Mouse (Mus musculus) liver, embryonic 11.5 days (tissue): ENCODE data around the gene Pex19. TPM values are rescaled to one million over a fixed set of nuclear protein-coding genes. Genes with fewer than 3 reads are reported as not detected.
A peak's percentile ranks its signal among the peaks of the same experiment; 100 is the strongest.

Source experiments
- ATAC-seq: fragments of 200-750 bp; cut with Nextera tagmentation; replicated peaks from 2 replicates; pipeline ENCODE4 v1.8.0; 2017; ENCODE audit warnings: moderate number of reproducible peaks, mild to moderate bottlenecking, moderate TSS enrichment, moderate library complexity; ENCODE audit not compliant: low FRiP score
- DNase-seq: peaks from one replicate; pipeline ENCODE4 v3.0.0-alpha.2; 2017; ENCODE audit warnings: low spot score
- H3K27ac ChIP-seq: fragments of 300-500 bp; sonication (generic); 2 replicates; pipeline ENCODE4 v1.5.1; 2014; ENCODE audit warnings: mild to moderate bottlenecking, low read depth, low read length, control low read depth
- H3K27me3 ChIP-seq: fragments of 300-500 bp; sonication (generic); replicated peaks from 2 replicates; pipeline ENCODE4 v1.6.1; 2014; ENCODE audit warnings: low read length, mixed read lengths; ENCODE audit not compliant: control insufficient read depth, insufficient read depth
- H3K36me3 ChIP-seq: fragments of 300-500 bp; sonication (generic); 2 replicates; pipeline ENCODE4 v1.6.1; 2014; ENCODE audit warnings: mild to moderate bottlenecking, low read length, moderate library complexity, mixed read lengths; ENCODE audit not compliant: control insufficient read depth, insufficient read depth
- H3K4me1 ChIP-seq: fragments of 300-500 bp; sonication (generic); replicated peaks from 2 replicates; pipeline ENCODE4 v1.6.1; 2014; ENCODE audit warnings: low read length, mixed read lengths; ENCODE audit not compliant: control insufficient read depth, insufficient read depth
- H3K4me2 ChIP-seq: fragments of 300-500 bp; sonication (generic); 2 replicates; pipeline ENCODE4 v1.6.1; 2014; ENCODE audit warnings: mild to moderate bottlenecking, control low read depth, moderate library complexity
- H3K4me3 ChIP-seq: fragments of 300-500 bp; sonication (generic); 2 replicates; pipeline ENCODE4 v1.5.1; 2014; ENCODE audit warnings: low read depth, low read length, control low read depth
- H3K9ac ChIP-seq: fragments of 300-500 bp; sonication (generic); 2 replicates; pipeline ENCODE4 v1.6.1; 2014; ENCODE audit warnings: low read depth, low read length, control low read depth
- H3K9me3 ChIP-seq: fragments of 300-500 bp; sonication (generic); 2 replicates; pipeline ENCODE4 v1.6.1; 2016; ENCODE audit warnings: low read length, inconsistent platforms, mixed read lengths; ENCODE audit not compliant: control insufficient read depth
- WGBS: fragments of 180-500 bp; shearing (Covaris S2); extraction: QIAGEN DNeasy Blood & Tissue Kit; methylation state at CpG from one replicate; pipeline ENCODE4 v1.1.7; 2014; 5-methylcytosine and 5-hydroxymethylcytosine counted together
- polyA plus RNA-seq: library from polyadenylated mRNA; unstranded; fragments of >200 nt; fragmentation: Nextera tagmentation; extraction: Ambion mirVana; gene quantifications from 2 replicates; pipeline ENCODE4 v1.2.1, GENCODE M21; 2014

Pex19 gene
- polyA plus RNA-seq, 1 experiment from 2014 or later = 81.8 TPM

DNA sequence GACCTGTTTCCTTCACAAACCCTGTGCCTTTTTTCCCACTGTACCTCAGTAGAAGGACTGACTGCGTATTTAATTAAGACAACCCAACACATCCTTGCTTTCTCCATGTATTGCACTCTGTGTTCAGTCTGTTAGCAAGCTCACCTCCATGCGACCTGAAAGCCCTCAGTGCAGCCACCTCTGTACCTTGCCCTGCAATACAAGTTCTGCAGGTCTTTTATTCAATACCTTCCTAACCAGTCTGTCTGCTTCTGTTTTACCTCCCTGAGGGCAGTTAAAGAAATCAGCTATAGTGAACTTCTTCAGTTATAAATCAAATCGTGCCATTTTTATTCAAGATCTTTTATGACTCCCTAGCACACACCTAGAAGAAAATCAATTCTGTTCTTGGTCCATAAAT, 15.0 kb downstream of the Pex19 start:
- DNase-seq = no peak
- ATAC-seq = no peak
- 69% methylated on average over 3 of the region's 3 CpGs for WGBS
- no peaks in the 10 kb centered on the region for H3K9me3 ChIP-seq
- H3K4me3 ChIP-seq = no peak overlapping the region
- H3K4me2 ChIP-seq = no peak overlapping the region
- no peaks in the 10 kb centered on the region for H3K4me1 ChIP-seq
- H3K27me3 ChIP-seq = no peaks in the 10 kb centered on the region
- H3K9ac ChIP-seq = no peak overlapping the region
- no peaks in the 10 kb centered on the region for H3K36me3 ChIP-seq
- no peak overlapping the region for H3K27ac ChIP-seq

DNA sequence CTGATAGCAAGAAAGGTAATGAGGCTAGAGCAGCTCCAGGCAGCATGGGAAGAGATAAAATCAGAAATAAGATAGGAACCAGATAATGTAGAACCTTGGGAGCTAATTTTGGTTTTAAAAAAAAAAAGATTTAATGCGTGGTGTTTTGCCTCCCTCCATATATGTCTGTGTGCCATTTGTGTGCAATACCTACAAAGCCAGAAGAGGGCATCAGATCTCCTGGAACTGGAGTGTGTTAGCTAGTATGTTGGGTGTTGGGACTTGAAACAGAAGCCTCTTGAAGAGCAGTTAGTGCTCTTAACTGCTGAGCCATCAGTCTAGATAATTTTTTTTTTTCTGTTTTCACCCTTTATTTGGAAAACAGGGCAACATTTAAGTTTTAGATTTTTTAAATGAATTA, 17.0 kb downstream of the Pex19 start:
- ATAC-seq = 0 out of 2 replicates have a peak, but pooled peaks have one; percentile 35
- H3K9me3 ChIP-seq = no peaks in the 10 kb centered on the region
- H3K27me3 ChIP-seq = no peaks in the 10 kb centered on the region
- H3K27ac ChIP-seq = no peak overlapping the region
- H3K36me3 ChIP-seq = no peaks in the 10 kb centered on the region
- no peak for DNase-seq
- H3K4me2 ChIP-seq = no peak overlapping the region
- no peak overlapping the region for H3K4me3 ChIP-seq
- peaks cover 4% of the 10 kb centered on the region for H3K4me1 ChIP-seq
- H3K9ac ChIP-seq = no peak overlapping the region
- WGBS = 38% methylated on average over 1 of the region's 1 CpGs

DNA sequence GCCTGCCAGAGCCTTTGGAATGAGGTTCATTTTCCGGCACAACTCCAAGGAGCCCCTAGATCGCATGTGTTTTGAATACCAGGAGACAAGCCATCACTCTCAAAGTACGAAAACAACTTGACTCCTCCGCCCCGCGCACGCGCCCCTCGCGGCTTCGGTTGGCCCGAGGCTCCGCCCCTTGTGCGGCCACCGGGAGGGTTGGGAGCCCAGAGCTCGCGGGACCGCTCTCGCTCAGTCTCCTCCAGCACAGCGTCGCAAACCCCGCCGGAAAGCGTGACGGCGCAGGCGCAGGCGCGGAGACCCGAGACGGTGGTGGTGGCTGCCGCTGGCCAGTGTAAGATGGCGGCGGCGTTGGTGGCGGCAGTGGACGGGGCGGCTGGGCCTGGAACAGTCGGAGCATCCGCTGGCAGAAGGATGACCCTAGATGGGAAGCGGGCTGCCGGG, 21.3 kb downstream of the Pex19 start, which contains the start of gene Dcaf8:
Gene Dcaf8 (plus strand): TSS at position 250 of the 444 bp plus-strand sequence.
- Histone ChIP-seq H3K4me1 (peaks cover 4% of the 10 kb centered on the region), H3K27me3 (no peaks in the 10 kb centered on the region), H3K27ac (peak within 1 kb of the TSS; percentile 97), H3K9me3 (no peaks in the 10 kb centered on the region), H3K4me2 (peak within 1 kb of the TSS; percentile 87), H3K36me3 (peaks cover 14% of the 10 kb centered on the region), H3K4me3 (peak within 1 kb of the TSS; percentile 95), H3K9ac (peak within 1 kb of the TSS; percentile 100)
- ATAC-seq (peak; percentile 98), DNase-seq (peak; percentile 94)
- under 1% methylated on average over 42 of the region's 42 CpGs for WGBS

DNA sequence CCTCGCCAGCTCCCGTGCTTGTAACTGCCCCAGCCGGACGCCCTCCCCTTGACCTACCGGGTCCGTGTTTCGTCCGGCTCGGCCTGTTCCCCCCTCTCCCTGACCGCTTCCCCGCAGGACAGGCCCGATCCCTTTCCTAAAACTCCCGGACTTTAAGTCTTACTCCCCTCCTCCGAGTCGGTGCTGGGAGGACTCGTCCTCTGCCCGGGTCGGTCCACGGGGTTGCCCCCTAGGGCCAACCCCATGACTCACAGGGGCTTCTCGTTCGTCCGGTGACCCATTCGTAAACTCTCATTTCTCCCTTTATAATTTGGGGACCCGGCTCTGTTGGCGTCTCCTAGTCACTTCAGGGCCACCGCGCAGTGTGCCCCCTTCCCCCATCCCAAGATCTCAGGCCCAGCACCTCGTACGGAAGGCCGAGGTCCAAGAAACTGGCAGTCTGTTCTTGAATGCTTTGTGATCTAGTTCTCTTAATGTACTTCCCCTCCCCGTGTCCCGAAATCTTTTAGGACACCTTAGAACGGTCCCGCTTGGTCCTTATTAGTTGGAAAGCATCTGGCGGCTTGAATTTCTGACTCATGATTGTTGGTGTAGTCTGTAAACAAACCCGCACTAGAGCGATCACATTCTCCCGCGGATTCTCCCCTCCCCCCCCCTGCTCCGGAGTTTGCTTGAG, 21.9 kb downstream of the Pex19 start:
- Histone ChIP-seq H3K4me1 (peaks cover 4% of the 10 kb centered on the region), H3K27me3 (no peaks in the 10 kb centered on the region), H3K9me3 (no peaks in the 10 kb centered on the region), H3K36me3 (peaks cover 14% of the 10 kb centered on the region), H3K9ac (peak overlapping the region; percentile 100), H3K27ac (peak overlapping the region; percentile 97), H3K4me2 (peak overlapping the region; percentile 87), H3K4me3 (peak overlapping the region; percentile 95)
- DNase-seq (peak; percentile 71), ATAC-seq (peak; percentile 55)
- WGBS = under 1% methylated on average over 40 of the region's 40 CpGs

DNA sequence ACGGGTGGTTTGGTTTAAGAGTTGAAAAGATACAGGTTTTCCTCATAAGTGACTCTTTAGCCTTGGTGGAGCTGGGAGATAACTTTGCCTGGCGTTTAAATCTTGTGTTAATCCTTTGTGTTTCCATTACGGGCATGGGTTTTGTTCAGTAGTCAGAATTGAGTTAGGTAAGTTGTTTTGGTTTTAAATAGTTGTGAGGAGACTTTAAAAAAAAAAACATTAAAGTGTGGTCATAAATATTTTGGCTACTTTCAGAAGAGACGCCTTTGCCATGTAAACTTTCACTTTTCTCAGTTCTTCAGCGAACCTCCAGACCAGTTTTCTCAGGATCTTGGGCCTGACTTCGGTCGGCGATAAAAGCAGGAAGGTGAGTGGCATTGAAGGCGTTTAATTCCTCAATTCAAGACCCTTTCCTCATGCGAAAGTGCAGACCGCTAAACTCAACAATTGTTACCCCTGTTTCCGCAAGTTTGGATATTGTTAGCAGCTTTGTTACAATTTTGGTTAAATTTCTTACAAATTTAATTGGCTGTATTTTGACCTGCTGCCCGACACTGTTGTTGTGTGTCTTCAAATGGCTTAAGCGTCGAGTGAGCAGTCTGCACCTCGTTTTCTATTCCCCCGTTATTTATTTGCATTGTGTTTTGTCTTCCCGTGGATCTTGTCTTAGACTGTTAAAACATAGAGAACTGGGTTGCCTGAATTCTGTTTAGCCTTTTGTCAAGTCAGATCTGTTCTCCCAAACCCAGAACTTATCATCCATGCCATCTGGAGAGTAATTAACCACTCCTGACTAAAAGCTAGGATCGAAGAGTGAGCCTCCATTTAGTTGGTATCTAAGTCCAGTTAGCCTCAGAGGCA, 22.6 kb downstream of the Pex19 start:
- H3K9ac ChIP-seq = peak overlapping the region; percentile 100
- no peaks in the 10 kb centered on the region for H3K27me3 ChIP-seq
- H3K4me1 ChIP-seq = peaks cover 4% of the 10 kb centered on the region
- DNase-seq (no peak), ATAC-seq (no peak)
- H3K9me3 ChIP-seq = no peaks in the 10 kb centered on the region
- peak overlapping the region; percentile 97 for H3K27ac ChIP-seq
- H3K4me3 ChIP-seq = peak overlapping the region; percentile 95
- peak overlapping the region; percentile 87 for H3K4me2 ChIP-seq
- WGBS = 12% methylated on average over 19 of the region's 19 CpGs
- peaks cover 17% of the 10 kb centered on the region for H3K36me3 ChIP-seq

DNA sequence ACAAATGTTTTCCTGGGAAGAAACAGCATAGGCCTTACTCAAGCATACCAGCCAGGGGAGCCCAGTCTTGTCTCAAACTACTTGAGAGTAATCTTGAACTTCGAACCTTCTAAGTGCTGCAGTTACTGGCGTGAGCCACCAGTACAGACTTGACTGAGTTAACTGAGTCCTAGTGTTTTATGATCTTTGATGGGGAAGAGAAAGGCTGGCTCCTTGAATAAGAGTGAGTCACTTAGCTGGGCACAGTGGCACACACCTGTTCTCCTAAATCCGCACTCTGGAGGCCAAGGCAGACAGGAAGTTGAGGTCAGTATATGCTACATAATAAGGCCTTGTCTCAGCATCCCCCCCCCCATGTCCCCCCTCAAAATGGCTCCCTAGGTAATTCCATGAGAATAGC, 28.0 kb downstream of the Pex19 start:
- H3K27ac ChIP-seq = no peak overlapping the region
- H3K9ac ChIP-seq = no peak overlapping the region
- 90% methylated on average over 3 of the region's 3 CpGs for WGBS
- no peak for ATAC-seq
- H3K4me1 ChIP-seq = peaks cover 1% of the 10 kb centered on the region
- DNase-seq = no peak
- no peaks in the 10 kb centered on the region for H3K9me3 ChIP-seq
- peaks cover 32% of the 10 kb centered on the region for H3K36me3 ChIP-seq
- H3K4me2 ChIP-seq = no peak overlapping the region
- no peak overlapping the region for H3K4me3 ChIP-seq
- H3K27me3 ChIP-seq = no peaks in the 10 kb centered on the region

DNA sequence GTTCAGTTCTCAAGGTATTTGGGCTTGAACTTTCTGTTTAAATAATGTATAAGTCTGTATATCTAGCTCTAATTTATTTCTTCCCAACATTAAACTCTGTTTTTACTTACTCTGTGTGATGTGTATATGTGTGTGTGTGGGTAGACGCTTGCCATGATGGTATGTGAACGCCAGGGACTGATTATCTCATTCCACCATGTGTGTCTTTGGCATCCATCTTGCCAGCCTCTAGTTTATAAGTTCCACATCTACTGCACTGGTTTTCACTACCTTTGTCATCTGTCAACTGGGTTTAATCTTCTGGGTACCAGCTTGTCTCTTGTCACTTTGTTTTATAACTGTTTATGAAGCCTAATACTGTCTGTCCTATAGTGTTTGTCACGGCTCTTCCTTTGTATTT, 29.0 kb downstream of the Pex19 start:
- Histone ChIP-seq H3K4me2 (no peak overlapping the region), H3K4me3 (no peak overlapping the region), H3K9ac (no peak overlapping the region), H3K36me3 (peaks cover 31% of the 10 kb centered on the region), H3K27ac (no peak overlapping the region), H3K27me3 (no peaks in the 10 kb centered on the region), H3K9me3 (no peaks in the 10 kb centered on the region), H3K4me1 (peaks cover 6% of the 10 kb centered on the region)
- no peak for ATAC-seq
- DNase-seq = no peak
- WGBS = 88% methylated on average over 3 of the region's 3 CpGs

DNA sequence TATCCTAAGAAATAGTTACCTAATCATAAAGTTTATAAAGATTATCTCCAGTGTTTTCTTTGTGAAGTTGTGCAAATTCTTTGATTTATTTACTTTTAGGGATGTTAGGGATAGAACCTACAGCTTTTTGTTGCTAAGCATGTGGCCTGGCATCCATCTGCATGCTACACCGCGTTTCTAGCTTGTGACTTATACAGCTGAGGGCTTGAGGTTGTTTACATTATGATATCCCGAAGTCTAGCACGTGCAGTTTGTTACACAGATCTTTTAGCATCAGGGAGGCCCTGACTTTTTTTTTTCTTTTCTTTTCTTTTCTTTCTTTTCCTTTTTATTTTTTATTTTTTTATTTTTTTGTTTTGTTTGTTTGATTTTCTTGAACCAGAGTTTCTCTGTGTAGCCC, 33.4 kb downstream of the Pex19 start:
- ATAC-seq (no peak), DNase-seq (no peak)
- Histone ChIP-seq H3K4me3 (no peak overlapping the region), H3K4me2 (no peak overlapping the region), H3K36me3 (peaks cover 8% of the 10 kb centered on the region), H3K4me1 (peaks cover 9% of the 10 kb centered on the region), H3K27ac (no peak overlapping the region), H3K9ac (no peak overlapping the region), H3K27me3 (no peaks in the 10 kb centered on the region), H3K9me3 (no peaks in the 10 kb centered on the region)
- WGBS = 68% methylated on average over 4 of the region's 4 CpGs
